Mouse (Mus musculus) thymus, adult 2 months (tissue): ENCODE data around the gene Gm20662. TPM values are rescaled to one million over a fixed set of nuclear protein-coding genes. Genes with fewer than 3 reads are reported as not detected.

Experiments used
- DNase-seq: peaks from one replicate; pipeline ENCODE4 v3.0.0; 2021
- H3K27ac ChIP-seq: fragments of 200-500 bp; 2 replicates; pipeline ENCODE4 v1.5.1; 2012; ENCODE audit warnings: low read length, control low read depth; ENCODE audit not compliant: control insufficient read depth, insufficient read depth
- H3K27me3 ChIP-seq: fragments of 200-500 bp; 2 replicates; pipeline ENCODE4 v1.6.1; 2012; ENCODE audit warnings: mild to moderate bottlenecking, low read length, moderate library complexity, mixed read lengths; ENCODE audit not compliant: control insufficient read depth, insufficient read depth
- H3K36me3 ChIP-seq: fragments of 200-500 bp; 2 replicates; pipeline ENCODE4 v1.6.1; 2012; ENCODE audit warnings: mild to moderate bottlenecking, low read length, moderate library complexity; ENCODE audit not compliant: control insufficient read depth, insufficient read depth
- H3K4me1 ChIP-seq: fragments of 200-500 bp; replicated peaks from 2 replicates; pipeline ENCODE4 v1.6.1; 2012; ENCODE audit warnings: low read length; ENCODE audit not compliant: control insufficient read depth, insufficient read depth
- H3K4me3 ChIP-seq: fragments of 200-500 bp; 2 replicates; pipeline ENCODE4 v1.5.1; 2012; ENCODE audit warnings: mild to moderate bottlenecking, low read length, control low read depth, moderate library complexity; ENCODE audit not compliant: control insufficient read depth, insufficient read depth
- CTCF ChIP-seq: fragments of 200-500 bp; IDR thresholded peaks from 2 replicates; pipeline ENCODE4 v1.5.1; 2012; ENCODE audit warnings: mild to moderate bottlenecking, control low read depth, low read length, moderate library complexity, borderline replicate concordance; ENCODE audit not compliant: control insufficient read depth, poor library complexity, insufficient read depth; ENCODE audit errors: extremely low read depth
- POLR2A ChIP-seq: fragments of 200-500 bp; IDR thresholded peaks from 2 replicates; pipeline ENCODE4 v1.6.1; 2012; ENCODE audit warnings: mild to moderate bottlenecking, low read length, control low read depth, moderate library complexity; ENCODE audit not compliant: control insufficient read depth, poor library complexity, insufficient read depth; ENCODE audit errors: extremely low read depth
- WGBS: fragments of 180-500 bp; shearing (Covaris S2); methylation state at CpG from one replicate; pipeline ENCODE4 v1.1.7; 2018; 5-methylcytosine and 5-hydroxymethylcytosine counted together
- polyA plus RNA-seq: library from polyadenylated mRNA; depleted of rRNA; stranded (reverse); fragments of >200 nt; gene quantifications from 2 replicates; pipeline ENCODE4 v1.2.3, GENCODE M21; 2012

Gm20662 gene
- polyA plus RNA-seq, 1 experiment = 3.2 TPM

DNA sequence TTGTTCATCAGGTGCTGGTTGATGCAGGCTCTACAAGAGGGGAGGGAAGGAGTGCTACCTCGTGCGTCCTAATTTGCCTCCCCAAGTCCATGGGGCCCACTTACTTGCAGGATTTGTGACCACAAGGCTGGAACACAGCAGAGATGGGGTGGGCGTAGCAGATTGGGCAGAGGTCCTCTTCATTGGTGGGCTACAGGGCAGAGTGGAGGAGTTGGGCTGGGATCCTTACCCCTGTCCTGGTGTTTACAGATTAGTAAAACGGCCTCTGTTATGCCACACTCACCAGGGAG is 55.7 kb downstream of the Gm20662 start:
- H3K36me3 ChIP-seq = peaks cover 11% of the 10 kb centered on the region
- no peak for DNase-seq

DNA sequence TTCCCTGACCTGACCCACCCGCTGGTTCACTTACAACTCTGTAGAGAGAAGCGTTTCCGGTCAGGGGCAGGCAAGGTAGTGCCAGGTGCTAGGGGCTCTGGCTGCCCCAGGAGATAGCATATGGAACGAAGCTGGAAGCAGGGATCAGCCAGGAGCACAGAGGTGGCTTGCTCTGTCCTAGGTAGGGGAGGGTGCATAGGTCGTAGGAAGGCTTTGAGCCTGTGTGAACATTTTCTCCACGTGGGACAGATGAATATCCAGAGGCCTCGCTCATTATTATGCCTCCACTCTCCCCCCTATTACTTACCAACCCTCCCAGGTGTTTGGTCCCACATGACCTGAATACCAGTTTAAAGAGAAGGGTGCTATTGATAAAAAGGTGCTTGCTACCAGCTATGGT is 56.3 kb downstream of the Gm20662 start:
- Histone ChIP-seq H3K36me3 (peaks cover 11% of the 10 kb centered on the region), H3K27me3 (no peaks in the 10 kb centered on the region), H3K4me3 (no peak overlapping the region), H3K27ac (no peak overlapping the region), H3K4me1 (peaks cover 18% of the 10 kb centered on the region)
- WGBS = 77% methylated on average over 7 of the region's 7 CpGs
- DNase-seq = no peak
- TF ChIP-seq POLR2A = no peak
- no peak for TF ChIP-seq CTCF

More for the DNA sequence above, 55.7 kb downstream of the Gm20662 start:
- peaks cover 18% of the 10 kb centered on the region for H3K4me1 ChIP-seq
- H3K4me3 ChIP-seq = no peak overlapping the region
- TF ChIP-seq POLR2A = no peak
- TF ChIP-seq CTCF = no peak
- WGBS = 86% methylated on average over 4 of the region's 4 CpGs
- no peak overlapping the region for H3K27ac ChIP-seq
- no peaks in the 10 kb centered on the region for H3K27me3 ChIP-seq

DNA sequence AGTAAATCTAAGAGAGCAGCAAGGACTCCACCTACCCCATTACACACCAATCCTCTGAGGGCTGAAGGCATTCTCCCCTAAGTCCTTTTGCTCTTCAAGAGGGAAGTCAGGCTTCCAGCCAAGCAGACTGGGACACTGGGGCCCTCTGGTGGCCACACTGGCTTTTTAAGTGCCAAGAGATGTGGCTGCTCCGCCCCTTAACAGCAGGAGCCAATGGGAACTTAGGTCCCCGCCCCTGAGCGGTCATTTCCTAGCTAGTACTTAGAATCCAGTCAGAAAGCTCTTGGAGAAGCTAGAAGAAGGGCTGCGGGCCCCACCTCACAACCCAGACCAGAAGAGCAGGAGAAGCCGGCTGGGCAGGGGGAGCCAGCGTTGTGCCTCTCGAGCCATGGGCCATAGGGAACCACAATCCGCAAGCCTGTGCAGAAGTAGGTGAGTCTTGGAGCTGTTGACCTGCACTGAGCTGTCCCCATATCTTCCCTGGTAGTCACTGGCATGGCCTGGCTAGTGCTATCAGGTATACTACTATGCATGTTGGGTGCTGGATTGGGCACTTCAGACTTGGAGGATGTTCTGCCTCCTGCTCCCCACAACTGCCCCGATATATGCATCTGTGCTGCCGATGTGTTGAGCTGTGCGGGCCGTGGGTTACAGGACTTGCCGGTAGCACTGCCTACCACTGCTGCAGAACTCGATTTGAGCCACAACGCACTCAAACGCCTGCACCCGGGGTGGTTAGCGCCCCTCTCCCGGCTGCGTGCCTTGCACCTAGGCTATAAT is 56.9 kb downstream of the Gm20662 start, which contains the start of gene Amigo3:
Gene Amigo3 (plus strand): TSS at position 275 of the 780 bp plus-strand sequence.
- TF ChIP-seq CTCF = peak; percentile 90
- TF ChIP-seq POLR2A = no peak
- 60% methylated on average over 20 of the region's 20 CpGs for WGBS
- DNase-seq = peak; percentile 96
- Histone ChIP-seq H3K27me3 (no peaks in the 10 kb centered on the region), H3K4me3 (no peak within 1 kb of the TSS), H3K36me3 (peaks cover 11% of the 10 kb centered on the region), H3K27ac (no peak within 1 kb of the TSS), H3K4me1 (peaks cover 15% of the 10 kb centered on the region)

DNA sequence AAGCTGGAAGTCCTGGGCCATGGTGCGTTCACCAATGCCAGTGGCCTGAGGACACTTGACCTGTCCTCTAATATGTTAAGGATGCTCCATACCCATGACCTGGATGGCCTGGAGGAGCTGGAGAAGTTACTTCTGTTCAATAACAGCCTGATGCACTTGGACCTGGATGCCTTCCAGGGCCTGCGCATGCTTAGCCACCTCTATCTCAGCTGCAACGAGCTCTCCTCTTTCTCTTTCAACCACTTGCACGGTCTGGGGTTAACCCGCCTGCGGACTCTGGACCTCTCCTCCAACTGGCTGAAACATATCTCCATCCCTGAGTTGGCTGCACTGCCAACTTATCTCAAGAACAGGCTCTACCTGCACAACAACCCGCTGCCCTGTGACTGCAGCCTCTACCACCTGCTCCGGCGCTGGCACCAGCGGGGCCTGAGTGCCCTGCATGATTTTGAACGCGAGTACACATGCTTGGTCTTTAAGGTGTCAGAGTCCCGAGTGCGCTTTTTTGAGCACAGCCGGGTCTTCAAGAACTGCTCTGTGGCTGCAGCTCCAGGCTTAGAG is 57.6 kb downstream of the Gm20662 start:
- 95% methylated on average over 15 of the region's 15 CpGs for WGBS

DNA sequence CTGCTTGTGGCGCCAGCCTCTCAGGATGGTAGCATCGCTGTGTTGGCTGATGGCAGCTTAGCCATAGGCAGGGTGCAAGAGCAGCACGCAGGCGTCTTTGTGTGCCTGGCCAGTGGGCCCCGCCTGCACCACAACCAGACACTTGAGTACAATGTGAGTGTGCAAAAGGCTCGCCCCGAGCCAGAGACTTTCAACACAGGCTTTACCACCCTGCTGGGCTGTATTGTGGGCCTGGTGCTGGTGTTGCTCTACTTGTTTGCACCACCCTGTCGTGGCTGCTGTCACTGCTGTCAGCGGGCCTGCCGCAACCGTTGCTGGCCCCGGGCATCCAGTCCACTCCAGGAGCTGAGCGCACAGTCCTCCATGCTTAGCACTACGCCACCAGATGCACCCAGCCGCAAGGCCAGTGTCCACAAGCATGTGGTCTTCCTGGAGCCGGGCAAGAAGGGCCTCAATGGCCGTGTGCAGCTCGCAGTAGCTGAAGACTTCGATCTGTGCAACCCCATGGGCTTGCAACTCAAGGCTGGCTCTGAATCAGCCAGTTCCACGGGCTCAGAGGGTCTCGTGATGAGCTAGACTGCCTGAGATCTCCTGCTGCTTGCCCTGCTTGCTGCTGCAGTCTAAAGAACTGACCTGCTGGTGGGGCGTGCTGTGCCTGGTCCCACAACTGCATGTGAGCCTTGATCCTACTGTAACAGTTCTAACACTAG is 58.3 kb downstream of the Gm20662 start:
- no peaks in the 10 kb centered on the region for H3K27me3 ChIP-seq
- H3K27ac ChIP-seq = no peak overlapping the region
- DNase-seq = no peak
- no peak overlapping the region for H3K4me3 ChIP-seq
- WGBS = 95% methylated on average over 22 of the region's 22 CpGs
- no peak for TF ChIP-seq POLR2A
- TF ChIP-seq CTCF = no peak
- H3K36me3 ChIP-seq = peaks cover 11% of the 10 kb centered on the region
- peaks cover 9% of the 10 kb centered on the region for H3K4me1 ChIP-seq

More for the DNA sequence above, 57.6 kb downstream of the Gm20662 start:
- Histone ChIP-seq H3K27ac (no peak overlapping the region), H3K27me3 (no peaks in the 10 kb centered on the region), H3K36me3 (peaks cover 11% of the 10 kb centered on the region), H3K4me1 (peaks cover 10% of the 10 kb centered on the region), H3K4me3 (no peak overlapping the region)
- DNase-seq = no peak
- TF ChIP-seq POLR2A (no peak), CTCF (no peak)

DNA sequence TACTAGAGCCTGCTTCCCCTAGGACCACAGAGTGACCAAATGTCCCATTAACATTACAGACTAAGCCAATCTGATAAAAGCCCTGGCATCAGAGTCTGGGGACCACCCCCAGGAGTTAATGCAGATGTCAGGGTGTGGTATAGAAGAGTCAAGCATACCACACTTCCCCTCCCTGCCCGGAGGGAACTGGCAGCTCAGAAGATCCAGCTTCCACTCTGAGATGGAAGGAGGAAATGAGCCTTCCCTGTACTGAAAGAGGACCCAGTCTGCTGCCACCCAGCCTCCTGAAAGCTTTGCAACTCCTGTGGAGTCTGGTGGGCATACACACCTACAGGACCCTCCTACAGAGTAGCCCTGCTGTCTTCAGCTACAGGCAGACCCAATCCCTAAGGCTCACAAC is 58.9 kb downstream of the Gm20662 start:
- Histone ChIP-seq H3K4me1 (peaks cover 4% of the 10 kb centered on the region), H3K4me3 (no peak overlapping the region)
- WGBS = 54% methylated on average over 1 of the region's 1 CpGs

DNA sequence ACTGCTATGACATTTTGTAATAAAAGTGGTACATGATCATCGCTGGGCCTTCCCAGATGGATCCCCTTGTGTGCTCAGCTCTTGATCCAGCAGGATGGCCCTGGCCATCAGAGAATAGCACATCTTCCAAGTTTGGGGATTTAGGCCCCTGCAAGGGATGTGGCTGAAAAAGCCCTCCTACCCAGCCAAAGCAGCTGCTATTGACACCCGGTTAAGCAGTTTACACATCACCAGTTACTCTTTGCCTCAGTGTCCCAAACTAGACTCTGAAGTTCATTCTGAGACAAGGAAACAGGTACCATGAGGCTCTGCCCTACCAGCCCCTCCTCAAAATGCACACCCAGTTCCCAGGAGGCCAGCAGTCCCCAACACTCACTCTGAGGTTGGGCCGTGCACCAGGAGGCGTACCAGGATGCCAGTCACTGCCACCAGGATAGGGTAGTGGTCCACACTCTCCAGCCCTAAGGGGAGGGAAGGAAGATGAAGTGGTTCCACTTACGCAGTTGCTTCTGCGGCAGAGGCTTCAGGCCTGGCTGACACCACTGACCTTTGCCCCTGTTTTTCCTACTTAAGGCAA is 59.6 kb downstream of the Gm20662 start:
- peaks cover 11% of the 10 kb centered on the region for H3K36me3 ChIP-seq

More for the DNA sequence above, 58.9 kb downstream of the Gm20662 start:
- DNase-seq = no peak
- Histone ChIP-seq H3K27ac (no peak overlapping the region), H3K27me3 (no peaks in the 10 kb centered on the region), H3K36me3 (peaks cover 11% of the 10 kb centered on the region)
- TF ChIP-seq CTCF (no peak), POLR2A (no peak)

More for the DNA sequence above, 59.6 kb downstream of the Gm20662 start:
- WGBS = 97% methylated on average over 6 of the region's 6 CpGs
- Histone ChIP-seq H3K4me3 (no peak overlapping the region), H3K27ac (no peak overlapping the region), H3K27me3 (no peaks in the 10 kb centered on the region), H3K4me1 (peaks cover 4% of the 10 kb centered on the region)
- TF ChIP-seq POLR2A (no peak), CTCF (no peak)
- no peak for DNase-seq
